Mouse (Mus musculus) subcutaneous adipose tissue, adult 2 months (tissue): ENCODE results near the gene Neb. TPM values are rescaled to one million over a fixed set of nuclear protein-coding genes. Genes with fewer than 3 reads are reported as not detected.

Source experiments
- polyA plus RNA-seq: library from polyadenylated mRNA; depleted of rRNA; stranded (reverse); fragments of >200 nt; gene quantifications from 2 replicates; pipeline ENCODE4 v1.2.3, GENCODE M21; 2012; ENCODE audit warnings: low replicate concordance; rRNA removed

Gene Neb
- polyA plus RNA-seq = 0.37 and 0.72 TPM in 2 replicates

GRCm38 (mm10) chr2:52378448-52378804 is at the start of gene Neb:
Gene Neb (minus strand): TSS chr2:52378474.

DNA sequence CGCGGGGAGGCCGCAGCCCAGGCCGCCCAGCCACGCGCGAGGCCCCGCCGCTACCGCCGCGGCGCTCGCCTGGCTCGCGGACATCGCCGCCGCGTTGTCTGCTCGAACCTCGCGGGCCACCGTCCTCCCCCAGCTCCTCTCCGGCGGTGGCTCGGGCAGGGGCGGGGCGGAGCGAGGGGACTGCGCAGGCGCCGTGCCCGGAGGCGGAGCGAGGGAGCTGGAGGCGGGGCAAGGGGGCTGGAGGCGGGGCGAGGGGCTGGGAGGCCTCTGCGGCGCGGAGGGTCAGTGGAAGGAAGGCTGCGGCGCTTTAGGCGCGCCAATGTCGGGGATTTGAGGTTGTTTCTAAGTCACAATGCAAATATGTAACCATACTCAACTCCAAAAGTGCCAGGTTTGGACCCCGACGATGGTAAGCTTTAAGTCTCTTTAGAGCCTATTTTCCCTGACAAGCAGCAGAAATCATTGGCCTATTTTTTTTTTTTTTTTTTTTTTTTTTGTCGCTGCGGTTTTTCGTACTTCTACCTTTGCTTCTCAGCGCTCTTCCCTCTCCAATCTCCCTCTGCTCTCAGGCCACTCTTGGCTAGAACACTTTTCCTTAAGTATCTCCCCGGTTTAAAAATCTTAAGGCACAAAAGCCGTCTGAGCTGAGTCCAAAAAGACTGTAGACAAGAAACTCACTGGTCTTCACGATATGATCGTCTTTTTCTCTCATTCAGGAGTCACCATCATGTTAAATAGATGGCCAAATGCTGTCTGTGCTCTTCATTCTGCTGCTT is 46.7 kb upstream of the Neb start, which contains the start of gene Arl5a:
Gene Arl5a (minus strand): TSS at position 155 of the 776 bp plus-strand sequence.

Other genes with a start within 250 kb of the Neb start
- gene Arl5a, start 46.4 kb upstream of the Neb start, polyA plus RNA-seq = 16.3 and 16.9 TPM in 2 replicates